Mouse (Mus musculus): ENCODE measurements around the gene Tnfaip2.

The Tnfaip2 gene

GRCm38 (mm10) chr12:111442309-111443010 lies at the start of gene Tnfaip2:
Gene Tnfaip2, plus strand, starts transcription at chr12:111442469.
- DNase-seq (ENCODE audit: low spot score): no peak

- no peak for DNase-seq (ENCODE audit: low spot score)
Observed at GRCm38 (mm10) chr12:111394008-111394407, 48.3 kb upstream of the Tnfaip2 start.

DNA sequence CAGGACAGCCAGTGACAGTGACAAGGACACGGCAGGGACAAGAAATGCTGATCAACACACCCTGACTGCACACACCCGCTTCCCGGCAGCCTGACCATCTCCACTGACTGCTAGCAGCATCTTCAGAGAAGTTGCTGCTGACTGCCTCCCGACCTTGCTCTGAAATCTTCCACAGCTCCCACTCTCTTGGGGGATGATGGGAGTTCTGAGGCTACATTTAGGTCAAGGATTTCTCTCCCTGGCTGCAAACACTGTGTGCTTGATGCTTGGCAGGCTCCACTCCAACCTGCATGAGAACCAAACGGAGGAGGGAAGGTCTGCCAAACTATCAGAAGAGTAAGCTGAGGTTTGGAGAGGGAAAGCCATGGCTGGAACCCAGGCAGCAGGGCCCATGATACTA lies 45.3 kb upstream of the Tnfaip2 start:
- DNase-seq (ENCODE audit: low spot score): no peak

- DNase-seq (ENCODE audit: low spot score): peak; percentile 68
Observed at GRCm38 (mm10) chr12:111401454-111402184, 40.6 kb upstream of the Tnfaip2 start.

DNA sequence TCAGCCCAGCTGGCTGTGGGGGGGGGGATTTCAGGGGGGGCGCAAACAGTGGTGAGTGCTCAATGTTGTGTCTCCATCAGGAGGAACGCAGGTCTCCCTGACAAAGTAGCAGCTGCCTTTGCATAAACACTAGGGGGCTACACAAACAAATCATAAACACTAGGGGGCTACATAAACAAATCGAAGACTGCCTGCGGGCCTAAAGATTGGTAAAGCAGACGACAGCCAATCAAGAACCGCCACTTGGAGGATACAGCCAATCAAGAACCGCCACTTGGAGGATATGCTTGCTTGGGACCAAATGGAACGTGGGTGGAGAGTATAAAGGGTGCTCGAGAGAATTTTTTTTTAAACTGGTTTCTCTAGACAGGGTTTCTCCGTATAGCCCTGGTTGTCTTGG lies 37.4 kb upstream of the Tnfaip2 start:
- DNase-seq (ENCODE audit: low spot score): no peak

DNA sequence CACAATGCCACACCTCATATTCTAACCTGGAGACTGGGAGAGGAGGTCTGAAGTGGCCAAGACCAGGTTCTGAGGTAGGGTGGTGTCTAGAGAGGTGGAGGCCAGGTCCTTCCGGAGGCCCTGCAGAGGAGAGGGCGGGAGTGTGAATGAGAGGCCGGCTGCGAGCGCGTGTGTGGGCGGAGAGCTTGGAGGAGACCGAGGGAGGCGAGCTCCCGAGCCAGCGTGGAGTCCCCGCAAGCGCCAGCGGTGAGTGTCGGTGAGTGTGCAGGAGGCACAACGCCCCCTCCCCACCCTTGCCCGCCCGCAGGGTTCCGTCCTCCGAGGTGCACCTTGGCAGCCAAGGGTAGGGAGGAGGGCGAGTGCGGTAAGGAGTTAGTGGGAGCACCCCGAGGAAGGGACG lies 35.6 kb upstream of the Tnfaip2 start, which contains the start of gene Lbhd2:
Gene Lbhd2, plus strand, starts transcription at position 188 of the 400 bp plus-strand sequence.
- no peak for DNase-seq (ENCODE audit: low spot score)

DNA sequence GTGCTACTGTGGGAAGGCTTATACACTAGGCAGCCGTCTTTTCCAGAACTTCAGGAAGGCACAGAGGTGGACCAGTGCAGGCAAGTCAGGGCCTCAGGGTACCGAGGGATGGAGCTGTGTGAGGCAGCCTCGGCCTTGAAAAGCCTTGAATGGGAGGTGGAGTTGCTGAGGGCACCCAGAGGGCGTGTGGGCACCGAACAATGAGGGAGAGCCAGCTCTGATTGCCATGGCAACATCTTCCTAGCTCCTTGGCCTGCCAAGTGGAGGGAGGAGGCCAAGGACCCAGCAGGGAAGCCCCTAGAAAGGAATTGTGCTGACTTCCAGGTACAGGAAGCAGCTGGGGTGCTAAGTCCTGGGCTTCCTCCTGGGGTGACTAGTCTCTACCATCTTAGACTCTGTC lies 32.7 kb upstream of the Tnfaip2 start:
- DNase-seq (ENCODE audit: low spot score): no peak

- DNase-seq (ENCODE audit: low spot score): no peak
Observed at GRCm38 (mm10) chr12:111411631-111412355, 30.5 kb upstream of the Tnfaip2 start.

DNA sequence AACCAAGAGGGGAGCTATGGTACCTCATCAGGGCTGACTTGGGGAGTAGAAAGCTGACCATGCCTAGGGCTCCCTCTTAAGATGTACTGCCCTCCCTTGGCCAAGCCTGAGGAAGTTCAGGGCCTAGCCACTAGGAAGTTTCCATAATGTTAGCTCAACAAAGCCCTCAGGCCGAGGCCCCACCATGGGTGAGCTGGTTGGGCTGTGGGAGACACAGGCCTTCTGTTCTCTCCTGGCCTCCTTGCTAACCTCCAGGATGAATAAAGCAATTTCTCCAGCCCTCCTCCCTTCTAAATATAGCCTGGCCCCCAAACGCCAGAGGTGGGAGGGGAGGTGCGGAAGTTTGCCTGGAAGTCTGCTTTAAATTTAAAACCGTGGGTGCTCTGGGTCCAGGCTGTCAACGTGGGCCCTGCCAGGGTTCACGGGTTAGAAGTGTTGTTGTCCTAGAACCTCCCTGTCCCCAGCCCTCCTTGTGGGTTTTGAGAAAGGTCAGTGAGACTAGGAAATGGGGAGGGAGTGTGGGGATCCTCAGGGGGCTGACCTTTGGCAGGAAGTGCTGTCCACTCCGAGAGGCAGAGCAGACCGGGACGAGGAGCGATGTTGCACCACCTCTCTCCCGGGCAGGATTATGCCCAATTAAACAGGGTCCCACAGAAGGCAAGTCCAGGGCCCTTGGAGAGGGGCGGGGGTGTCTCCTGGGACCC lies 29.5 kb upstream of the Tnfaip2 start:
- DNase-seq (ENCODE audit: low spot score): no peak

- DNase-seq (ENCODE audit: low spot score): peak; percentile 72
Observed at GRCm38 (mm10) chr12:111413300-111413699, 29.0 kb upstream of the Tnfaip2 start.

DNA sequence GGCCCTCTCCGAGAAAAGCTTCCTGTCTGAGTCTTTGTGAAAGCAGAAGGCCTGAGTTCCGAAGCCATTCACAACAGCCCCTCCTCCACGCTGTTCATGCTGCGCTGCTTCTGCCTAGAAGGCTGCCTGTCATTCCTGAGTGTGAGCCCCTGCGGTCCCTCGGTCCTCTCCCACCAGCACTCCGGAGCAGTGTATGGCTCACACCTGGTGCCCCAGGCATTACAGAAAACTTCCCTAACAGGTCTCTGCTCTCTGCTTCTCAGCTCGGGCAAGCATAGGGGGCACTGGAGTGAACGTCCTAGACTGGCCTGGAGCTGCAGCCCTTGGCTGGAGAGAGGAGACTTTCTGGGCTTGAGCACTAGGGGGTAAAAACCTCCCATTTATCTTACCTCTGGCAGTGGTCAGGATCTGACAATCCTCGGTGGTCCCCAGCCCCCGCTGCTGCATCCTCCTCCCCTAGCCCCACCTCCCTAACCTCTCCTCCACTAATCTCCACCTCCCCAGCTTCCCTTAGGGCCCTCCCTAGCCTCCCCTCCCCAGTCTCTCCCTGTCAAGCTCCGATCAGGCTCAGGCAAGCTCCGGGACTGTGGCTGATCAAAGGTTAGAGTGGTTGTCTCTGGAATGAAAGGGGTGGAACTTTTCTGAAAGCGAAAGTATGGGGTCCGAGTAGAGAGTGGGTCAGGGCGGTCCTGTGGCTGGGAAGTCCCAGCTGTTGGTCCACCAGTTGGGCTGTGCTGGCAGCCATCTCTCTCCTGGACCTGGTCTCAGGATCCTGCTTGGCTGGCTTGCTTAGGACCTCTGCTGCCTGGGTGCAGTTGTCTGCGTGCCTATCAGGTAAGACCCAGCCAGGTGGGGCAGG lies 25.1 kb upstream of the Tnfaip2 start, which contains the start of gene Exoc3l4:
Gene Exoc3l4, plus strand, starts transcription at position 97 of the 859 bp plus-strand sequence.
- no peak for DNase-seq (ENCODE audit: low spot score)

GRCm38 (mm10) chr12:111419918-111420317 lies 22.4 kb upstream of the Tnfaip2 start:
- no peak for DNase-seq (ENCODE audit: low spot score)

DNA sequence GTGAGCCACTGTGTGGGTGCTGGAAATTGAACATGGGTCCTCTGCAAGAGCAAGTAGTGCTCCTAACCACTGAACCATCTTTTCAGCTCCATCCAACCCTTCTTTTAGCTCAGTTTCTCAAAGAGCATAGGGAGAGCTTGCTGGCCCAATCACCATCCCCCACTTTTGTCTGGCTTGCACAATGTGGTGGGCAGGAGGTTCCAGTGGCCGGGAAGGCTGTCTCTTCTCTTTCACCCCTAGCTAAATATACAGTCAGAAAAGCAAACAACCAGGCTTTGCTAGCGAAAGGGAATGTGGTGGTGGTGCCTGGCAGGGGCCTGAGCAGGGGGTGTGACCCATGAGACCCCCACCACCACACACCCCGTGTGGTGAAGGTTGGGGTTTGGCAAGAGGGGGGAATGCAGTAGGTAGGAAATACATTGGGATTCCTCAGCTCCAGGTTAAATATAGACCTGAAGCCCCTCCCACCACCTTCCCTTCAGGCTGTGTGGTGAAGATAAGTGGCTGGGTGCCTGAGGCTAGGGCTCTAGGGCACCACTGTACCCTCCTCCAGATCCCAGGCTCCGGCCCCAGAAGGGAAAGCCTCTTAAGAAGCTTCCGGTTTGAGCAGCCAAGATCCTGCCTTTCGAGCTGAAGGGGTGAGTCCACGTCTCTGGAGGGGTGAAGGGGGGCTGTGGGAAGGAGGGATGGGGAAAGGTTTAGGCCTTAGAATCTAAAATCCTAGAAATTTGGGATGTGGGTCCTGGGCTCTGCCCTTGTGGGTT lies 21.1 kb upstream of the Tnfaip2 start:
- DNase-seq (ENCODE audit: low spot score): no peak

GRCm38 (mm10) chr12:111422852-111423251 lies 19.4 kb upstream of the Tnfaip2 start:
- no peak for DNase-seq (ENCODE audit: low spot score)

DNA sequence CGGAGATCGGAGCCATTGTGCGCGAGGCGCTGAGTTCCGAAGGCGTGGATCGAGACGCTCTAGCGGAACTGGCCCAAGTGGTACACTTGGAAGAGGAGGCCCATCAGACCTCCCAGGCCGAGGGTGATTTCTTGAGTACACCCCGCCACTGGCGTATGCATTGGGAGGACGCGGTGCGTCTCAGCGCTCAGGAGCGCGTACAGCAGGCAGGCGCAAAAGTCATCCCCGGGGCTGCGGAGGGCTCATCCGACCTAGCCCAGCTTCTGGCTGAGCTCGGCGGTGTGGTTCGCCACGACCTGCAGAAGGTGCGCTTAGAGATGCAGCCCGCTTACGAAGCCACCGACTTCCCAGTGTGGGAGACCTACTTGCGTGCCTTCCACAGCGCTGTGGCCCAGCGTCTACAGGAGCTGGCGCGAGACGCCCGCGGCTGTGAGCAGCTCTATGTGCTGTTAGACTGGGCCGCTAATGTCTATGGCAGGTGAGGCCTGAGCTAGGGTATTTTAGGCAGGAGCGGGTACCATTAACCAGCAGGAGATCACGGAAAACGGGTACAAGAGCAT lies 18.6 kb upstream of the Tnfaip2 start:
- no peak for DNase-seq (ENCODE audit: low spot score)

DNA sequence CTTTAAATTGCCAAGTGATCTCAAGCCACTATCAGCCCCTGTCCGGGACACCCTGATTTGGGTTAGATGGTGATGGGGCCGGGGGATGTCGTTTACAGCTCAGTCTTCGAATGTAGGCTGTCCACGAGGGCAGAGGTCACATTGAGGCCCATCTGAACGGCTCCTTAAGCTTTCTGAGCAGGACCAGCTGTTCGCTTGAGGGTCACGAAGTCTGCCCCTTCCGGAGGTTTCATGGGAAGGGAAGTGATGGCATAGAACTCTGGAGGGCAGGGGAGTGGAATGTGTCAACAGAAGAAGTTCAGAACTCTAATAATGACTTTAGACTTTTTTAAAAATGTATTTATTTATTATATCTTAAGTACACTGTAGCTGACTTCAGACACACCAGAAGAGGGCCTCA lies 17.7 kb upstream of the Tnfaip2 start:
- DNase-seq (ENCODE audit: low spot score): no peak

DNA sequence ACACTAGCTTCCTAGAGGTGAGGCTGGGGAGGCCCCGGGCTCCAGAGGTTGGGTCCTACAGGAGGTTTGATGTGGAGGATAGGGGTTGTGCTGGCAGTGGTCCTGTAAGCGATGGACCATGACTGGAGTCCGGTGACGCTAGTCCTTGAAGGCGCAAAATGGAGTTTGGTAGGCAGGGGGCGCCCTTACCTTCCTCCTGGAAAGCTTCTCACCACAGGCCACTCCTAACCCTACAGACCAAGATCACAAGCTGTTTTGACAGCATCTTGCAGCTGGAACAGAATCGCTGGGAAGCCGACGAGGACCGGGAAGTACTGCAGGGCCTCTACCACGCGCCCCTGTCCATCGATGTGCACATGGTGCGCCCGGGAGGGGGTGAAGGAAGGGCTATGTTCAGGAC lies 17.0 kb upstream of the Tnfaip2 start:
- peak; percentile 64 for DNase-seq (ENCODE audit: low spot score)

GRCm38 (mm10) chr12:111425789-111426460 lies 16.3 kb upstream of the Tnfaip2 start:
- DNase-seq (ENCODE audit: low spot score): peak; percentile 95

DNA sequence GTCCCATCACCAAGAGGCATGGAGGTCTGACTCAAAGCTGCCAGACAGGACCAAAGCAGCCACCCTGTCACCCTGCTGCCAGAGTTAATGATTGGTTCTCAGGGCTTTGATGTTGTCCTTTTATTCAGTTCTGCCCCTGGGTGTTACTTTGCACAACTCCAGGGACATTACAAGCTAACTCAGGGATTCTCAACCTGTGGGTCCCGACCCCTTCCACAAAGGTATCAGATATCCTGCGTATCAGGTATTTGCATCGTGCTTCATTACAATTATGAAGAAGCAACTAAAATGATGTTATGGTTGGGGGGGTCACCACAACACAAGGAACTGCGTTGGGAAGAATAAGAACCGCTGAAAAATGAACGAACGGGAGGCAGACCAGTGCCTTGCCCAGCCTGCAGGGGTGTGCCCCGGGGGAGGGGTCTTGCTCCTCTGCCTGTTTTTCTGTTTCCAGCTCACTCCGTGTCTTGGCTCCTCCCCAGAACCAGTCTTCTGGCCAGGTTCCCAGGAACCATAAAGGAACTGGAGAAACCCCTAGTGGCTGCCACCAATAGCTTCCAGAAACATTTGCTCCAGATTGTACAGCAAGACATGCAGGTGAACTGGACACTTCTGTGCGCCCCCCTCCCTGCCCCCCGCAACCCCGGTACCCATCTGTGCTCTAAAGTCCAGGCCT lies 14.7 kb upstream of the Tnfaip2 start:
- DNase-seq (ENCODE audit: low spot score): no peak
